Mouse (Mus musculus) limb, embryonic 14.5 days (tissue): ENCODE results near the gene Sbk2. TPM values are rescaled to one million over a fixed set of nuclear protein-coding genes. Genes with fewer than 3 reads are reported as not detected.

ENCODE experiments used
- ATAC-seq: fragments of 200-750 bp; cut with Nextera tagmentation; 2 replicates; pipeline ENCODE4 v1.8.0; 2017; ENCODE audit warnings: low read depth, moderate number of reproducible peaks, moderate TSS enrichment; ENCODE audit not compliant: low FRiP score
- DNase-seq: peaks from one replicate; pipeline ENCODE4 v3.0.0-alpha.2; 2015; ENCODE audit warnings: low spot score
- H3K27ac ChIP-seq: fragments of 300-500 bp; sonication (generic); replicated peaks from 2 replicates; pipeline ENCODE4 v1.5.1; 2014; ENCODE audit warnings: low read depth, mild to moderate bottlenecking, low read length, moderate library complexity, mixed read lengths
- H3K27me3 ChIP-seq: fragments of 300-500 bp; sonication (generic); 2 replicates; pipeline ENCODE4 v1.6.1; 2014; ENCODE audit warnings: low read length, mixed read lengths; ENCODE audit not compliant: control insufficient read depth, insufficient read depth
- H3K36me3 ChIP-seq: fragments of 300-500 bp; sonication (generic); 2 replicates; pipeline ENCODE4 v1.6.1; 2014; ENCODE audit warnings: mild to moderate bottlenecking, low read length, moderate library complexity, mixed read lengths; ENCODE audit not compliant: control insufficient read depth, insufficient read depth
- H3K4me1 ChIP-seq: fragments of 300-500 bp; sonication (generic); 2 replicates; pipeline ENCODE4 v1.6.1; 2014; ENCODE audit warnings: antibody characterized with exemption, low read length, mixed read lengths; ENCODE audit not compliant: control insufficient read depth, insufficient read depth
- H3K4me2 ChIP-seq: fragments of 300-500 bp; sonication (generic); replicated peaks from 2 replicates; pipeline ENCODE4 v1.6.1; 2014; ENCODE audit warnings: low read depth, mild to moderate bottlenecking, low read length, moderate library complexity; ENCODE audit not compliant: severe bottlenecking
- H3K4me3 ChIP-seq: fragments of 300-500 bp; sonication (generic); replicated peaks from 2 replicates; pipeline ENCODE4 v1.5.1; 2014; ENCODE audit warnings: low read length
- H3K9ac ChIP-seq: fragments of 300-500 bp; sonication (generic); 2 replicates; pipeline ENCODE4 v1.6.1; 2014; ENCODE audit warnings: mild to moderate bottlenecking, low read depth, low read length, moderate library complexity; ENCODE audit not compliant: severe bottlenecking
- H3K9me3 ChIP-seq: fragments of 300-500 bp; sonication (generic); 2 replicates; pipeline ENCODE4 v1.6.1; 2016; ENCODE audit warnings: low read length; ENCODE audit not compliant: control insufficient read depth
- POLR2A ChIP-seq: fragments of 200-500 bp; IDR thresholded peaks from 2 replicates; pipeline ENCODE4 v1.8.0; 2012; ENCODE audit warnings: inconsistent platforms, mild to moderate bottlenecking, moderate library complexity, borderline replicate concordance; ENCODE audit not compliant: insufficient read depth, insufficient read length; ENCODE audit errors: extremely low read depth
- WGBS: fragments of 180-500 bp; shearing (Covaris S2); extraction: QIAGEN DNeasy Blood & Tissue Kit; methylation state at CpG from one replicate; pipeline ENCODE4 v1.1.7; 2014; 5-methylcytosine and 5-hydroxymethylcytosine counted together
- polyA plus RNA-seq, 2 experiments: library from polyadenylated mRNA; depleted of rRNA in 1 of 2; stranded (reverse) in 1 of 2; unstranded in 1 of 2; fragments of >200 nt; fragmentation: Nextera tagmentation in 1 of 2; extraction: Ambion mirVana in 1 of 2; gene quantifications; 2 replicates each; pipeline versions ENCODE4 v1.2.1 to v1.2.3; 2012 to 2014

Gene Sbk2
- polyA plus RNA-seq, 2 experiments, result 0.37 to 0.45 TPM

DNA sequence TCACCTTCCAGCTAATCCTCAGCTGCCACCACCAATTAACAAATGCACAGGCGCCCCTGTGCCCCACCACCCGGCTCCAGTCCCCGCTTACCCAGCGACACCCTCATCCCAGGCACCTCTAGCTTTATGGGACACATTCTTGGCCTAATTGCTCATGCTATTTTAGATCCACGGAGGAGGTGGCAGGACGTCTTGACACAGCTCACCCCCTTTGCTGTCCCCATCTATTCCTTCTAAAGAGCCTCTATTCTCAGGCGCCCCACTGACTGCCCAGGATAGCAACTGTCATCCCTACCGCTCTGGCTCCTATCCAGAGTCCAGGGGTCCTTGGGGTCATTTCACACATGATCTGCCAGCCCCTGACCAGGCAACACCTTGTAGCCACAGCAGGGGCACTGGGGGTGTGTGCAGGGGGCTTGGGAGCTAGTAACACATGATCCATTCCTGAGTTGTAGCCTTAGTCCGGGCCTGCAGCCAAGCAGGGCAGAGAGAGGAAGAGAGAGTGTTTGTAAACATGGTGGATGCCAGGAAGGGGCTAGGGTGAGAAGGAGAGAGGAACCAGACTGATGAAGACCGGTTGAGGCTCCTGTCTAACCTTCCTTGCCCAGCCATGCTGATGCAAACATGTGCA lies 10.3 kb downstream of the Sbk2 start:
- Histone ChIP-seq H3K27ac (no peak overlapping the region), H3K36me3 (no peaks in the 10 kb centered on the region), H3K4me1 (no peaks in the 10 kb centered on the region), H3K27me3 (no peaks in the 10 kb centered on the region), H3K9me3 (no peaks in the 10 kb centered on the region), H3K4me3 (no peak overlapping the region), H3K4me2 (no peak overlapping the region), H3K9ac (no peak overlapping the region)
- ATAC-seq, result no peak
- TF ChIP-seq POLR2A, result no peak
- 12% methylated on average over 10 of the region's 10 CpGs for whole genome bisulfite sequencing
- no peak for DNase-seq

DNA sequence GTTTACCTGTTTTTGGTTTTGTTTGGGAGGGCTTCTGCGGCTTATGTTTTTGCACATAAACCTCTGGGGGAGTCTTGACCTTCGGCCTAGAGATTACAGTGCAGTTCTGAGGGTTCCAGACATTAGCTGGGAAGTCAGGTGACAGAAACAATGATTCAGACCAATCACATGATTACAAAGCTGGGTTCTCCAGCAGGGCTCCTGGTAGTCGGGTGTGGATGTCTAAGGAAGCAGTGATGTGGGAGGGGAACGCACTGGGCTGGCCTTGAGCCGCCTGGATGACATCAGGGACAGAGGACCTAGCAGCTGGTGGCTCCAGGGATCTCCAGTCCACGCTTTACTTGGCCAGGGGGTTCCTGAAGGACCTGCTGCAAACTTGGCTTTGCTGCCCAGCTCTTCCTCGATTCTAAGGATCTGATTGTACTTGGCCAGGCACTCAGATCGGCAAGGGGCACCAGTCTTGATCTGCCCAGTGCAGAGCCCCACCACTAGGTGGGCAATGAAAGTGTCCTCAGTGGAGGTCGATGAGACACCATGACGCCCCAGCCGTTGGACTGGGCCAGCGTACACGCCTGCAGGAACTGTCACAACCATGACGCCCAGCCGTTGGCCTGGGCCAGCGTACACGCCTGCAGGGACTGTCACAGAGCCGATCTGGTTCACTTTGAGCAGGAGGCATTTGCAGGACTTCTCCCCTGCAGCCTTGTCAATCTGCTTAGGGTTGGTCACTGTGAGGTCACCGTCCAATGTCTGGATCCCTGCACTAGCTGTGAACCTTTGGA lies 13.5 kb downstream of the Sbk2 start:
- Histone ChIP-seq H3K9ac (no peak overlapping the region), H3K4me1 (no peaks in the 10 kb centered on the region), H3K36me3 (no peaks in the 10 kb centered on the region), H3K27ac (no peak overlapping the region), H3K27me3 (no peaks in the 10 kb centered on the region), H3K4me2 (no peak overlapping the region), H3K4me3 (no peak overlapping the region), H3K9me3 (no peaks in the 10 kb centered on the region)
- TF ChIP-seq POLR2A, result no peak
- WGBS, result 84% methylated on average over 19 of the region's 19 CpGs
- DNase-seq (no peak), ATAC-seq (no peak)

DNA sequence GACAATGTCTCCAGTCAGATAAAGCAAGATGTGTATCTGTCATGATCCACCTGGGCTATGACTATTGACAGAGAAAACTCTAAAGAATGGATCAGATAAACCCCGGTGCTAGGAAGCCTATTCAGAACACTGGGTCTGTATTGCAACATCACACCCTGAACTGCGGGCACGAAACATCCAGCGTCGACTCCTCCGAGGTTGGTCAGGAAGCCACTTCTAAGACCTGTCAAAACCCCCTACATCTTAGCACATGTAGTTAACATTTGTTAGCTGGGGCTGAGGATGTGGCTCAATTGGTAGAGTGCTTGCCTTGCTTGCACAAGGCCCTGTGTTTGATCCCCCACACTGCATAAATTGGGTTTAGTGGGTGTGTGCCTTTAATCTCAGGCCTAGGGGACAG lies 15.8 kb downstream of the Sbk2 start:
- no peaks in the 10 kb centered on the region for H3K36me3 ChIP-seq

DNA sequence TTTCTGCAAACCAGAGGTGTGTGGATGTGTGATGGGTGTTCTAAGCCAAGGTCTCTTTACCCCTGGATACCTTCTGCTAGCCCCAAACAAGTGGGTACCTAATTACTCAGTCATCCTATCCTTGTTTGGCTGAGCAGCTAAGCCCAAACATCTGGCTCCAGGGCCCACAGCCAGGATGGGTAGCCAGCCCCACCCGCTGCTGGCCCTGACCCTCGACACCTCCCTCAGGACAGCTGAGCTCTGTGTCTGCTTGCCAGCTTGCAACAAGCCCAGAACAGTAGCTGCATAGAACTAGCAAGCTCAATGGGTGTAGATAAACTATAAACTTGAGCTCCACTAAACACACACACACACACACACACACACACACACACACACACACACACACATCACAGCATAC lies 16.4 kb downstream of the Sbk2 start:
- Histone ChIP-seq H3K4me1 (no peaks in the 10 kb centered on the region), H3K9me3 (no peaks in the 10 kb centered on the region), H3K27me3 (no peaks in the 10 kb centered on the region), H3K4me2 (no peak overlapping the region), H3K27ac (no peak overlapping the region), H3K9ac (no peak overlapping the region), H3K4me3 (no peak overlapping the region), H3K36me3 (no peaks in the 10 kb centered on the region)
- no peak for TF ChIP-seq POLR2A
- 0% methylated on average over 1 of the region's 2 CpGs for WGBS
- ATAC-seq (no peak; the same call in 1 of the 2 replicates), DNase-seq (no peak)

More for the DNA sequence above, 15.8 kb downstream of the Sbk2 start:
- DNase-seq (no peak), ATAC-seq (no peak)
- H3K4me2 ChIP-seq, result no peak overlapping the region
- H3K4me3 ChIP-seq, result no peak overlapping the region
- H3K9me3 ChIP-seq, result no peaks in the 10 kb centered on the region
- no peak overlapping the region for H3K9ac ChIP-seq
- no peak overlapping the region for H3K27ac ChIP-seq
- no peaks in the 10 kb centered on the region for H3K4me1 ChIP-seq
- H3K27me3 ChIP-seq, result no peaks in the 10 kb centered on the region
- WGBS, result 69% methylated on average over 6 of the region's 6 CpGs
- TF ChIP-seq POLR2A, result no peak

- Histone ChIP-seq H3K27me3 (no peaks in the 10 kb centered on the region), H3K9ac (no peak overlapping the region), H3K4me1 (no peaks in the 10 kb centered on the region), H3K4me3 (peak overlapping the region; percentile 29), H3K9me3 (no peaks in the 10 kb centered on the region), H3K27ac (no peak overlapping the region), H3K4me2 (peak overlapping the region; percentile 45), H3K36me3 (no peaks in the 10 kb centered on the region)
- ATAC-seq (peak; percentile 87), DNase-seq (peak; percentile 90)
- TF ChIP-seq POLR2A, result no peak
- 18% methylated on average over 15 of the region's 15 CpGs for WGBS
Observed at GRCm38 (mm10) chr7:4943223-4943815, 20.9 kb downstream of the Sbk2 start.
